Mouse (Mus musculus) lung, postnatal 0 days (tissue): ENCODE measurements at regions not wholly inside any gene's neighbourhood (a gene's known extent, or its start where the extent isn't known, plus 50 kb on each side); places are given as distances from the start of the nearest gene placed in this dataset.

Experiments used
- CTCF ChIP-seq: IDR thresholded peaks from 2 replicates; pipeline ENCODE4 v1.5.1; 2016; ENCODE audit warnings: antibody characterized with exemption, mild to moderate bottlenecking
- EP300 ChIP-seq: IDR thresholded peaks from 2 replicates; pipeline ENCODE4 v1.6.1; 2016; ENCODE audit warnings: antibody characterized with exemption, mild to moderate bottlenecking, control low read depth

GRCm38 (mm10) chr11:25158884-25159283 is 1051.7 kb downstream of the 5730522E02Rik start:
- TF ChIP-seq CTCF = no peak
- TF ChIP-seq EP300 = no peak
